Mouse (Mus musculus): Measurements from ENCODE around the gene Eps15l1. TPM values are rescaled to one million over a fixed set of nuclear protein-coding genes. Genes with fewer than 3 reads are reported as not detected.
A peak's percentile ranks its signal among the peaks of the same experiment; 100 is the strongest.

The Eps15l1 gene
- polyA plus RNA-seq, 1 experiment from 2014 or later: 68.8 TPM

DNA sequence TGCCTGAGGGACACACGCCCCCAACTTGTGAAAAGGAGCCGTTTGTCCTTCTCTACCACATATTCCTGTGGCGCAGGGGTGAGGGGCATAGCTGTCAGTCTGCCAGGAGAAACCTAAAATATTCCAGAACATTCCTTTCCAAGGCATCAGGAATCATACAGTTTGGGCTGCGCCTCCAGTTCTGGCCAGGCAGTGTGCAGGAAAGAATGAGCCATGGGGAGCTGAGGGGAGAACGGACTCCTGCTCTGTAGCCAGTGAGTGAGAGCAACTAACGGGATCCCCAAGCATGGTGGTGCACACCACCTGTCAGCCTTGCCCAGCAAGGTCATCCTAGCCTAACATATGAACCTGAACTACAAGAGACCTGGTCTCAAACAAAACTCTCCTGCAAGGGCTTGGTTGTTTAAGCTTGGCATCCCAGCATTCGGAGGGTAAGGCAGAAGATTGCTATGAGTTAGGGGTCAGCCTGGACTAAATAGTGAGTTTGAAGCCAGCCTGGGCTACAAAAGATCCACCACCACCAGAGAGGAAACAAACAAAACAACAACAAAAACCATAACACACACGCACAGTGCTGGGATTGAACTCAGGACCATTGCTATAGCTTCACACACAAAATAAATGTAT lies 118.2 kb downstream of the Eps15l1 start:
- H3K4me3 ChIP-seq (ENCODE audit: low read depth, low read length): no peak overlapping the region
- H3K4me2 ChIP-seq (ENCODE audit: low read depth, low read length): no peak overlapping the region
- H3K36me3 ChIP-seq (replicated peaks; ENCODE audit: control insufficient read depth, insufficient read depth, low read depth, low read length): no peaks in the 10 kb centered on the region
- no peaks in the 10 kb centered on the region for H3K4me1 ChIP-seq (ENCODE audit: control insufficient read depth, insufficient read depth, low read length)
- ATAC-seq (replicated peaks; ENCODE audit: insufficient number of reproducible peaks, low FRiP score, low TSS enrichment, low read depth): no peak
- WGBS: 59% methylated on average over 8 of the region's 8 CpGs
- H3K9me3 ChIP-seq (replicated peaks; ENCODE audit: control insufficient read depth, low read length): no peaks in the 10 kb centered on the region
- H3K9ac ChIP-seq (replicated peaks; ENCODE audit: low read length): no peak overlapping the region
- DNase-seq (ENCODE audit: low spot score): no peak
- no peaks in the 10 kb centered on the region for H3K27me3 ChIP-seq (ENCODE audit: control insufficient read depth, insufficient read depth, low read length)
- no peak overlapping the region for H3K27ac ChIP-seq (replicated peaks; ENCODE audit: low read depth, low read length)

DNA sequence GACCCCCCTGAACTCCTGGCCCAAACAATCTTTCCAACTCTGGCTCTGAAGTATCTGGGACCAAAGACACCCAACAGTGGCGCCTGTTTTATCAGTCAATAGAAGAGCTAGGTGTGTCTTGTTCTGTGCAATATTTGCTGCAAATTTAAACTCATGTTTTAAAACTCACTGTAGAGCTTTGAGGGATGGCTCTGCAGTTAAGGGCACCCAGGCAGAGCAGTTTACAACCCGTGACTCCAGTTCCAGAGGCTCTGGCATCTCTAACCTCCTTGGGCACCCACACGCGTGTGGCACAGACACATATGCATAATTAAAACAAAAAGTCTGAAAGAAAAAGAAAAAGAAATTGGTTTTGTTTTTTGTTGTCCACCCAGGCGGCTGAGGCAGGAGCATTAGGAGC lies 119.8 kb downstream of the Eps15l1 start:
- Histone ChIP-seq H3K4me3 (ENCODE audit: low read depth, low read length) (no peak overlapping the region), H3K9me3 (replicated peaks; ENCODE audit: control insufficient read depth, low read length) (no peaks in the 10 kb centered on the region), H3K27ac (replicated peaks; ENCODE audit: low read depth, low read length) (no peak overlapping the region), H3K36me3 (replicated peaks; ENCODE audit: control insufficient read depth, insufficient read depth, low read depth, low read length) (no peaks in the 10 kb centered on the region), H3K9ac (replicated peaks; ENCODE audit: low read length) (no peak overlapping the region), H3K27me3 (ENCODE audit: control insufficient read depth, insufficient read depth, low read length) (no peaks in the 10 kb centered on the region), H3K4me1 (ENCODE audit: control insufficient read depth, insufficient read depth, low read length) (no peaks in the 10 kb centered on the region), H3K4me2 (ENCODE audit: low read depth, low read length) (no peak overlapping the region)
- 77% methylated on average over 5 of the region's 5 CpGs for WGBS
- DNase-seq (ENCODE audit: low spot score) (no peak), ATAC-seq (replicated peaks; ENCODE audit: insufficient number of reproducible peaks, low FRiP score, low TSS enrichment, low read depth) (no peak)

DNA sequence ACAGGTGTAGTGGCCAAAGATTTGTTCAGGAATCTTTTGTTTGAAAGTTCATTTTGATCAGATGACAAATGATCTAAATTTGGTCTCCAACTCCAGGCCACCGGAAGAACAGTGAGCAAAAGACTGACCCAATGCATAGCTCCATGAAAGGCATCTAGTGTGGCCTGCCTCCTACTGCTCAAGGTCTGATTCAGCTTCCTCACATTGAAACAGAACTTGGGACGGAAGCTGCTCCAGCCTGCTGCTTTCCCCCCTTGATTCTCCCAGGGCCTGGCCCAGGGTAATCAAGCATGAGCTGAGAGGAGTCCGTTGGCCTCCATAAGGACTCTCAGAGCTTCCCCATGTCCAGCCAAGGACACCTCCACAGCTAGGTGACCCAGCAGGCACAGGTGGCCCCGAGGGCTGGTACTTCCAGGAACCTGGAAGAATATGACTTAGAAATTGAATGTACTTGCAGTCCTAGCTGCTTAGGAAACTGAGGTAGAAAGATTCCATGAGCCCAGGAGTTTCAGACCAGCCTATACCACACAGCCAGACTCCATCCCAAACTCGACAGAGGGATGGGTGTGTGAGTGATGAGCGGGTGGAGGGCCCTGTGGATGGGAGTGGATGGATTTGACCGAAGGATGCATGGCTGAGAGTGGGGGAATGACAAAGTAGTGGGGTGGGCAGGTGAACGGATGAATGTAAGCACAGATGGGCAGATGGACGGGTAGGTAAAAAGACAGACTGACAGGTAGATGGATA lies 120.4 kb downstream of the Eps15l1 start:
- 82% methylated on average over 9 of the region's 9 CpGs for WGBS

DNA sequence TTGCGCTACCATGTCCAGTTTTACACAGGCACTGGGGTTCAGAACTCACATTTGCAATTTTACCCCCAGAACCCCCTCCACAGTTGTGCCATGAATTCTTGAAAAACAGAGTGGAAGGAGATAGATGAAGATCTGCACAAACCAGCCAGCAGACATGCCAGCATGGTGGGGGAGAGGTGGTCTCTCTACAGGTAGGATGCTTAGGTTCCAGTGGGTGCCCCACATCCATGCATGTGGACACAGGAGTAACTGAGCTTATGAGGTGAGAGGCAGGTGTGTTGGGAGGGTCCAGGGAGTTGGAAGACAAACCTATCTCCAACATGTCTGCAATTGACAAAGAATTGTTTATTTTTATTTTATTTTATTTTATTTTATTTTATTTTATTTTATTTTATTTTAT lies 122.3 kb downstream of the Eps15l1 start:
- 87% methylated on average over 1 of the region's 1 CpGs for WGBS
- no peak overlapping the region for H3K9ac ChIP-seq (replicated peaks; ENCODE audit: low read length)
- H3K4me3 ChIP-seq (ENCODE audit: low read depth, low read length): no peak overlapping the region
- no peaks in the 10 kb centered on the region for H3K36me3 ChIP-seq (replicated peaks; ENCODE audit: control insufficient read depth, insufficient read depth, low read depth, low read length)
- no peaks in the 10 kb centered on the region for H3K9me3 ChIP-seq (replicated peaks; ENCODE audit: control insufficient read depth, low read length)
- no peaks in the 10 kb centered on the region for H3K4me1 ChIP-seq (ENCODE audit: control insufficient read depth, insufficient read depth, low read length)
- no peak for ATAC-seq (replicated peaks; ENCODE audit: insufficient number of reproducible peaks, low FRiP score, low TSS enrichment, low read depth)
- DNase-seq (ENCODE audit: low spot score): no peak
- H3K27ac ChIP-seq (replicated peaks; ENCODE audit: low read depth, low read length): no peak overlapping the region
- no peaks in the 10 kb centered on the region for H3K27me3 ChIP-seq (ENCODE audit: control insufficient read depth, insufficient read depth, low read length)
- no peak overlapping the region for H3K4me2 ChIP-seq (ENCODE audit: low read depth, low read length)

More for the DNA sequence above, 120.4 kb downstream of the Eps15l1 start:
- Histone ChIP-seq H3K4me3 (ENCODE audit: low read depth, low read length) (no peak overlapping the region), H3K9me3 (replicated peaks; ENCODE audit: control insufficient read depth, low read length) (no peaks in the 10 kb centered on the region), H3K36me3 (replicated peaks; ENCODE audit: control insufficient read depth, insufficient read depth, low read depth, low read length) (no peaks in the 10 kb centered on the region), H3K27me3 (ENCODE audit: control insufficient read depth, insufficient read depth, low read length) (no peaks in the 10 kb centered on the region), H3K9ac (replicated peaks; ENCODE audit: low read length) (no peak overlapping the region), H3K27ac (replicated peaks; ENCODE audit: low read depth, low read length) (no peak overlapping the region), H3K4me2 (ENCODE audit: low read depth, low read length) (no peak overlapping the region), H3K4me1 (ENCODE audit: control insufficient read depth, insufficient read depth, low read length) (no peaks in the 10 kb centered on the region)
- DNase-seq (ENCODE audit: low spot score) (no peak), ATAC-seq (replicated peaks; ENCODE audit: insufficient number of reproducible peaks, low FRiP score, low TSS enrichment, low read depth) (no peak)

DNA sequence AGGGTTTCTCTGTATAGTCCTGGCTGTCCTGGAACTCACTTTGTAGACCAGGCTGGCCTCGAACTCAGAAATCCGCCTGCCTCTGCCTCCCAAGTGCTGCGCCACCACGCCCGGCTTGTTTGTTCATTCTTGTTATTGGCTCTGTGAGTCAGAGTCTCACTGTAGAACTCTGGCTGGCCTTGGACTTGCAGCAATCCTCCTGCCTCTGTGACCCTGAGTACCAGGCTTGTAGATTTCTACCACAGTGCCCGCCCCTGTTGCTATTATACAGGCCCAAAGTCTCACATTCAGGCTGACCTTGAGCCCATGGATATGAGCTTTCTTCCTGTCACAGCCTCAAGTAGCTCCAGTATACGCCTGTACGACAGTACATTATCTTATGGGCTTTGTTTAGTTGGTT lies 124.7 kb downstream of the Eps15l1 start:
- Histone ChIP-seq H3K27me3 (ENCODE audit: control insufficient read depth, insufficient read depth, low read length) (no peaks in the 10 kb centered on the region), H3K4me1 (ENCODE audit: control insufficient read depth, insufficient read depth, low read length) (no peaks in the 10 kb centered on the region), H3K4me3 (ENCODE audit: low read depth, low read length) (no peak overlapping the region), H3K36me3 (replicated peaks; ENCODE audit: control insufficient read depth, insufficient read depth, low read depth, low read length) (no peaks in the 10 kb centered on the region), H3K27ac (replicated peaks; ENCODE audit: low read depth, low read length) (no peak overlapping the region), H3K4me2 (ENCODE audit: low read depth, low read length) (no peak overlapping the region), H3K9me3 (replicated peaks; ENCODE audit: control insufficient read depth, low read length) (no peaks in the 10 kb centered on the region), H3K9ac (replicated peaks; ENCODE audit: low read length) (no peak overlapping the region)
- ATAC-seq (replicated peaks; ENCODE audit: insufficient number of reproducible peaks, low FRiP score, low TSS enrichment, low read depth) (no peak), DNase-seq (ENCODE audit: low spot score) (no peak)
- 93% methylated on average over 8 of the region's 8 CpGs for WGBS

DNA sequence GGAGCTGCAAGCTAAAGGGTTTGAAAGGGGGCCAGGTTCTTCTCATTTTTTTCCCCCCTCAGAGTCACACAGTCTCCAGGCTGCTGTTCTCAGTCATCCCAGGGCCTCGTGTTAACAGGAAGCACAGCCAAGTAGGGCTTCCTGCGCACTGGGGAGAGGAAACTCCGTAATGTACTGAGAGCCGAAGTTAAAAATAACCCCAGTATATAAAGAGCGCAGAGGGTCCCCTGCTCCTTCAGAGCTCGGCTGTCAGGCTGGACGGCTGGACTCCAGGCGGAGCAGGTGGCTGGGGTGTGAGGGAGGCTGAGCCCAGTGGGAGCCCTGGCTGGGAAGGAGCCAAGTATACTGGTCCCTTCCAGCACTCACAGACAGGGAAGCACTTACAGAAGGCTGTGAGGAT lies 125.6 kb downstream of the Eps15l1 start:
- no peak for ATAC-seq (replicated peaks; ENCODE audit: insufficient number of reproducible peaks, low FRiP score, low TSS enrichment, low read depth)
- H3K36me3 ChIP-seq (replicated peaks; ENCODE audit: control insufficient read depth, insufficient read depth, low read depth, low read length): no peaks in the 10 kb centered on the region
- no peak overlapping the region for H3K4me2 ChIP-seq (ENCODE audit: low read depth, low read length)
- H3K4me3 ChIP-seq (ENCODE audit: low read depth, low read length): no peak overlapping the region
- no peaks in the 10 kb centered on the region for H3K27me3 ChIP-seq (ENCODE audit: control insufficient read depth, insufficient read depth, low read length)
- no peaks in the 10 kb centered on the region for H3K9me3 ChIP-seq (replicated peaks; ENCODE audit: control insufficient read depth, low read length)
- H3K4me1 ChIP-seq (ENCODE audit: control insufficient read depth, insufficient read depth, low read length): no peaks in the 10 kb centered on the region
- H3K9ac ChIP-seq (replicated peaks; ENCODE audit: low read length): no peak overlapping the region
- DNase-seq (ENCODE audit: low spot score): peak; percentile 14
- no peak overlapping the region for H3K27ac ChIP-seq (replicated peaks; ENCODE audit: low read depth, low read length)
- WGBS: 57% methylated on average over 8 of the region's 8 CpGs

DNA sequence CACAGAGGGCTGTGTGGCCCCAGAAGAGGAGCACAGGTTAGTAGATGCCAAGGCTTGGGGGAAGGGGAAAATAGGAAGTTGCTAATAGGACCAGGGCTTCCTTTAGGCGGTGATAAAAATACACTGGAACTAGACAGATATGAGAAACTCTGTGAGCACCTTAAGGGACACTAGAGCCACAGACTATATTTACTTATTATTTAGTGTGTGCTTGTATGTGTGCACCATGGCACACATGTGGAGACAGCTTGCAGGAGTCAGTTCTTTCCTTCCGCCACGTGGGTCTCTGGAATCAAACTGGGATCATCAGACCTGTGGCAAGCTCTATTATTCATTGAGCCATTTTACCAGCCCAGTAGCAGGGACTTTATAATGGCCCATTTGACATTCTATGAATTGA lies 126.1 kb downstream of the Eps15l1 start:
- H3K4me2 ChIP-seq (ENCODE audit: low read depth, low read length): no peak overlapping the region
- no peak overlapping the region for H3K4me3 ChIP-seq (ENCODE audit: low read depth, low read length)
- 74% methylated on average over 3 of the region's 3 CpGs for WGBS
- DNase-seq (ENCODE audit: low spot score) (no peak), ATAC-seq (replicated peaks; ENCODE audit: insufficient number of reproducible peaks, low FRiP score, low TSS enrichment, low read depth) (no peak)
- H3K9me3 ChIP-seq (replicated peaks; ENCODE audit: control insufficient read depth, low read length): no peaks in the 10 kb centered on the region
- no peak overlapping the region for H3K9ac ChIP-seq (replicated peaks; ENCODE audit: low read length)
- no peaks in the 10 kb centered on the region for H3K4me1 ChIP-seq (ENCODE audit: control insufficient read depth, insufficient read depth, low read length)
- no peaks in the 10 kb centered on the region for H3K36me3 ChIP-seq (replicated peaks; ENCODE audit: control insufficient read depth, insufficient read depth, low read depth, low read length)
- H3K27me3 ChIP-seq (ENCODE audit: control insufficient read depth, insufficient read depth, low read length): no peaks in the 10 kb centered on the region
- no peak overlapping the region for H3K27ac ChIP-seq (replicated peaks; ENCODE audit: low read depth, low read length)

DNA sequence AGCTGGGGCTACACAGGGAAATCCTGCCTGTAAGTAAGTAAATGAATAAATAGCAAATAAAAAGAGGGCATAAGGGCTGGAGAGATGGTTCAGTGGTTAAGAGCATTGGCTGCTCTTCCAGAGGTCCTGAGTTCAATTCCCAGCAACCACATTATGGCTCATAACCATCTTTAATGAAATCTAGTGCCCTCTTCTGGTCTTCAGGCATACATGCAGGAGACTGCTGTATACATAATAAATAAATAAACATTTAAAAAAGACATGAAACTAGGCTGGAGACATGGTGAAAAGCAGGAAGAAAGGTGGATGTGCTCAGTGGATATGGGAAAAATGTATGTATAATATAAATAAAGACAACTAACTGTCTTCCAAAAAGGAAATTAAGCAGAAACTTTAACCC lies 128.0 kb downstream of the Eps15l1 start:
- ATAC-seq (replicated peaks; ENCODE audit: insufficient number of reproducible peaks, low FRiP score, low TSS enrichment, low read depth): no peak
- Histone ChIP-seq H3K4me1 (ENCODE audit: control insufficient read depth, insufficient read depth, low read length) (no peaks in the 10 kb centered on the region), H3K27ac (replicated peaks; ENCODE audit: low read depth, low read length) (no peak overlapping the region)

More for the DNA sequence above, 128.0 kb downstream of the Eps15l1 start:
- no peak overlapping the region for H3K4me2 ChIP-seq (ENCODE audit: low read depth, low read length)
- H3K4me3 ChIP-seq (ENCODE audit: low read depth, low read length): no peak overlapping the region
- H3K9me3 ChIP-seq (replicated peaks; ENCODE audit: control insufficient read depth, low read length): no peaks in the 10 kb centered on the region
- H3K36me3 ChIP-seq (replicated peaks; ENCODE audit: control insufficient read depth, insufficient read depth, low read depth, low read length): no peaks in the 10 kb centered on the region
- H3K27me3 ChIP-seq (ENCODE audit: control insufficient read depth, insufficient read depth, low read length): no peaks in the 10 kb centered on the region
- no peak overlapping the region for H3K9ac ChIP-seq (replicated peaks; ENCODE audit: low read length)
- no peak for DNase-seq (ENCODE audit: low spot score)
